Mouse (Mus musculus): Measurements from ENCODE around the gene C1s1.
"Not testable (repeated sequence)": the region's sequence is repeated elsewhere in the genome, so short reads cannot be mapped to it uniquely, and the experiment has no call there.

The C1s1 gene

GRCm38 (mm10) chr6:124542284-124542683 lies at the start of gene C1s1:
TSS of gene C1s1 (minus strand) at chr6:124542359.
- peak; percentile 5 for DNase-seq (ENCODE audit: extremely low spot score)

DNA sequence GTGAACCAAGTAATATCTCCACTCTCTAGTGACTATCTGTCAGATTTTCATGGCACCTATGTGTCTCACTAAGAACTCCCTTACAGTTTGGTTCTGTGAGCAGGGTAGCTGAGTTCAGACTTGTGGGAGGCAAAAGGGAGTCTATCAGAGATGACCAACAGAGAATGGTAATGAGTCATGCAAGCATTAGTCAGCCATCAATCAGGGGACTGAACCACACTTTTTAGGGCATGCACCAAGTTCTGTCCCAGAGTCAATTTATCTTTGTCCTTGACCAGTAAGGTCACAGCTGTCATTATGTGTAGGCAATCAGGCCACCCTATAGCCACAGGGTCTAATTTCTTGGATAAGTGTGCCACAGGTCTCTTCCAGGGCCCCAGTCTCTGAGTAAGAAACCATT lies 46.6 kb upstream of the C1s1 start:
- DNase-seq (ENCODE audit: extremely low spot score) = no peak

DNA sequence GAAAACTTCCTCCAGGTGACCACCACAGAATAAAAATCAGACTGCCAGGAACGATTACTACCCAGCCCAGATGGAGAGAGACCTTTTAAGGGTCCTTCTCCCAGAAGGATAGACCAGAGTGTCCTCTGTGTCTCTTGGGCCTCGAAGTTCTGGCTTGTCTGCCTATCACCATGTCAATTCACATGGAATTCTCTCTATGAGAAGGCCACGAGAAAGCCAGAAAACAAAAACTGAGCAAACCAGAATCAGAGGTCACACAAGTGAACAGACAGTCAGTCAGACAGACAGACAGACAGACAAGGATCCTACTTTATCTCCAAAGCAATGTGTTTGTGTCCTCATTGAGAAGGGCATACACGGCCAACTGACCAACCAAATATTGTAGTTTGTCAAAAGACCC lies 44.1 kb upstream of the C1s1 start:
- DNase-seq (ENCODE audit: extremely low spot score) = no peak

- no peak for DNase-seq (ENCODE audit: extremely low spot score)
Measured at GRCm38 (mm10) chr6:124585761-124586160, 43.6 kb upstream of the C1s1 start.

GRCm38 (mm10) chr6:124584935-124585334 lies 42.8 kb upstream of the C1s1 start:
- DNase-seq (ENCODE audit: extremely low spot score) = no peak

- no peak for DNase-seq (ENCODE audit: extremely low spot score)
Measured at GRCm38 (mm10) chr6:124582231-124582630, 40.1 kb upstream of the C1s1 start.

DNA sequence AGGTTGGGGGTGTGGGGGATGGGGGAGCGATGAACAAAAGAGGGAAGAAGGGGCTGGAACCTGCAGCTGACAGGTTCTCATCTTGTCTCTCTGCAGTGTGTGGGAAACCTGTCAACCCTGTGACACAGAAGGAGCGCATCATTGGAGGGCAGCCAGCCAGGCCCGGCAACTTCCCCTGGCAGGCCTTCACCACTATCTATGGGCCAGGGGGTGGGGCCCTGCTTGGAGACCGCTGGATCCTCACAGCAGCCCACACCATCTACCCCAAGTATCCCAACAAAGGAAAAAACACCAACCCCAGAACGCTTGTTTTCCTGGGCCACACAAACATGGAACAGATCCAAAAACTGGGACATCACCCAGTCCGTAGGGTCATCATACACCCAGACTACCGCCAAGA lies 38.0 kb upstream of the C1s1 start:
- not testable (repeated sequence) for DNase-seq (ENCODE audit: extremely low spot score)

DNA sequence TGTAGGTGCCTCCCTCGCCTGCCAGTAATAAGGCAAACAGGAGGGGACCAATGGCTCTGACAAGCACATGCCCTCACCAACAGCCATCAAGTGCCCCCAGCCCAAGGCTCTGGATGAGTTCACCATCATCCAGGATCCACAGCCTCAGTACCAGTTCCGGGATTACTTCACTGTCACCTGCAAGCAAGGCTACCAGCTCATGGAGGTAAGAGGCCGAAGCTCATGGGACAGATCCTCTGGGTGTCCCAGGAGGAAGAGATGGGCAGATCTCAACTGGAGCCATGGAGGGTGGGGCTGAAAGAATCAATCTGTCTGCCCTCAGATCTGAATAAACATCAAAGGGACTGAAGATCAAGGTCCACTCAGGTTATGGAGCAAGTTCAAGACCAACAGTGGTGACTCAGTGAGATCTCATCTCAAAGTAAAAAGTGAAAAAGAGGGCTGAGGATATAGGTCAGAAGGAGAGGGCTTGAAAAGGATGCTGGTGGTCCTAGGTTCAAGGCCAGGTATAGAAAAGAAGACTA lies 33.1 kb upstream of the C1s1 start:
- DNase-seq (ENCODE audit: extremely low spot score) = not testable (repeated sequence)

- DNase-seq (ENCODE audit: extremely low spot score) = peak; percentile 66
Measured at GRCm38 (mm10) chr6:124570026-124570425, 27.9 kb upstream of the C1s1 start, which contains the start of gene C1rb. TSS of gene C1rb (plus strand) at chr6:124570294.

DNA sequence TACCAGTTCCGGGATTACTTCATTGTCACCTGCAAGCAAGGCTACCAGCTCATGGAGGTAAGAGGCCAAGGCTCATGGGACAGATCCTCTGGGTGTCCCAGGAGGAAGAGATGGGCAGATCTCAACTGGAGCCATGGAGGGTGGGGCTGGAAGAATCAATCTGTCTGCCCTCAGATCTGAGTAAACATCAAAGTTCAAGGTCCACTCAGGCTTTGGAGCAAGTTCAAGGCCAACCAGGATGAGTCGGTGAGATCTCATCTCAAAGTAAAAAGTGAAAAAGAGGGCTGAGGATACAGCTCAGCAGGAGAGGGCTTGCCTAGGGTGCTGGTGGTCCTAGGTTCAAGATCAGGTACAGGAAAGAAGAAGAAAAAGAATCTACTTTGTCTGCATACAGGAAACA lies 19.5 kb upstream of the C1s1 start:
- DNase-seq (ENCODE audit: extremely low spot score) = not testable (repeated sequence)

DNA sequence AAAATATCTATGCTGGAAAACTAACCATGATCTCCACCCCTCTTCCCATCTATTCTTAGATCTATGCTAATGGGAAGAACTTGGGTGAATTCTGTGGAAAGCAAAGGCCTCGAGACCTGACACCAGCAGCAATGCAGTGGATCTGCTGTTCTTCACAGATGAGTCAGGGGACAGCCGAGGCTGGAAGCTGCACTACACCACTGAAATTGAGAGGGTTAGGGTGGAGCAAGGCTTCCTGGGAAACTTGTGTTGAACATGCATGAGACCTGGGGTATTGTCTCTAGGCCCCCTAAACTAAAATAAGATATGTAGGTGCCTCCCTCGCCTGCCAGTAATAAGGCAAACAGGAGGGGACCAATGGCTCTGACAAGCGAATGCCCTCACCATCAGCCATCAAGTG lies 19.0 kb upstream of the C1s1 start:
- not testable (repeated sequence) for DNase-seq (ENCODE audit: extremely low spot score)

GRCm38 (mm10) chr6:124555956-124556355 lies 13.8 kb upstream of the C1s1 start:
- DNase-seq (ENCODE audit: extremely low spot score) = not testable (repeated sequence)

DNA sequence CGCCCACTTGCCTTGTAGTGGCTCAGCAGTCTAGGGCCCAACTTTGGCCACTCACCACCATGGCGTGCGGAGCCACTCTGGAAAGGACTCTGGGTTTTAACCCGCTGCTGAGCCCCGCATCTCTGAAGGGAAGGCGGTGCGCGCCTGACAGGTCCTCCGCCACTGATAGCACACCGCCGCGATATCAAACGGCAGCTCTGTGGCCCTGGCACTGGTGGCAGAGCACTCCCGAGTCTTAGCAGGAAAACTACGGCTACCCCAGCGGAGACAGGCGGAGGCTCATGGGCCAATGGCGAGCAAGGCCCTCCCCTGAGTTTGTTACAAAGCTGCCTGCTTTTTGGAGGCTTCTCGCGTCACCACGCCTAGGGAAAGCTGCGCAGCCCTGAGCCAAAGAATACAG lies 10.6 kb upstream of the C1s1 start:
- DNase-seq (ENCODE audit: extremely low spot score) = no peak

- no peak for DNase-seq (ENCODE audit: extremely low spot score)
Measured at GRCm38 (mm10) chr6:124549023-124549550, 6.9 kb upstream of the C1s1 start.

GRCm38 (mm10) chr6:124547979-124548378 lies 5.8 kb upstream of the C1s1 start:
- not testable (repeated sequence) for DNase-seq (ENCODE audit: extremely low spot score)

DNA sequence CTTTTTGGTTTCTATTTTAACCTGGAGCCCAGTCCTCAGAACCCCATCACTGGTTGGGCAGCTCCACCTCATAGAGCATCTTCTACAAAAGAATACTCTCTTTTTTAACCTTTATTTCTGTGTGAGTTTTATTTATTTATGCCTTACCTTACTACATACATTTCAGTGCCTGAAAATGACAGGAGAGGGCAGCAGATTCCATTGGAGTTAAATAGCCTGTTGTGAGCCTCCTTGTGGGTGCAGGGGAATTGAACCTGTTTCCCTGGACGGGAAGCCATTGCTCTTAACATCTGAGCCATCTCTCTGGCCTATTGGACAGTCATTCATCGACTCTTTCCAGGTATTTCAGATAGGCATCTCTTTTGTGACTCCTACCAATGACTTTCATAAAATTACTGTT lies 3.3 kb upstream of the C1s1 start:
- DNase-seq (ENCODE audit: extremely low spot score) = no peak

- DNase-seq (ENCODE audit: extremely low spot score) = no peak
Measured at GRCm38 (mm10) chr6:124544466-124544865, 2.3 kb upstream of the C1s1 start.

DNA sequence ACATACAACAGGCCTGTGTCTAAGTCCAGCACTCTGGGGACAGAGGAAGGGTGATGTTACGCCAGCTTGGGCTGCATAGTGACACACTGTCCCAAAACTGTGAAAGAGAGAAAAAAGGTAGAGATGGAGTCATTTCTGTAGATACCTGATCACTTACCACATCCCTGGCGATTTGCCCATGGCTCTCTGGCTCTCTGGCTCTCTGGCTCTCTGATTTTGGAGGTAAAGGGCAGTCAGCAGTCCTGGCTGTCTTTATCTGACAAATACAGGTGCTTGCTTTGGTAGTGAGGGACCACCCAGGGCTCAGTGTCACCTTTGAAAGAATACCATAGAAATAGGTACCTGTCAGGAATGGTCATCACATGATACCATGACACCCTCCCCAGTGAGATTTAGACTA lies 983 bp downstream of the C1s1 start:
- DNase-seq (ENCODE audit: extremely low spot score) = not testable (repeated sequence)

DNA sequence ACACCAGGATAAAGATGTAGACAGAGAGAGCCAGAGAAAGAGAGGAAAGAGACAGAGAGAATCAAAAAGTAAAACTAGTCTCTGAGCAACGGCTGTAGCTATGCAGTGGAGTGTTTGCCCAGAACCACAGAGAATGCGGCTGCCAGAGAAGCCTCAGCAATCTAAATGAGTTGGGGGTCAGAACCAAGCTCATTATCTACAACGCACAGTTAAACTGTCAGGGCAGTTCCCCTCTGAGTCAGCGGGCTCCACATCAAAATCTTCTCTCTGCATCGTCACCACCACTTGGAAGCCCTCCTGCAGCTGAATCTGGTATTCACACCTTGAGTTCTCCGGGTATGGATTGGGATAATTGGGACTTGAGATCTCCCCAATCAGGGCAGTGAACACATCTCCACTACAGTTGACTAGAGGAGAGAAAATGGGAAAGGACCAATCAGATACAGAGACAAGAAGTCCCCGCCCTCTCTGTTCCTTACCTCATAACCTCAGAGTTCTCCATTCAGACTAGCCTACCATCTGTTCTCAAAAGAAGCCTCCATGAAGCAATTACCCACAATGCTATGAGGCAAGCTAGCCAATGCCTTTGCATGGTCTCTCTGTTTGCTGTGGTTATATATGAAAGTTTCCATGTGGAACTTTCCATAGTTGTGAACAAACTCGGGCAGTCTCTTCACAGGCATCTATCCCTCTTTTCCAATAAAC lies 5.9 kb downstream of the C1s1 start:
- DNase-seq (ENCODE audit: extremely low spot score) = not testable (repeated sequence)

- no peak for DNase-seq (ENCODE audit: extremely low spot score)
Measured at GRCm38 (mm10) chr6:124531077-124531476, 11.1 kb downstream of the C1s1 start.

GRCm38 (mm10) chr6:124527881-124528280 lies 14.3 kb downstream of the C1s1 start:
- DNase-seq (ENCODE audit: extremely low spot score) = no peak

DNA sequence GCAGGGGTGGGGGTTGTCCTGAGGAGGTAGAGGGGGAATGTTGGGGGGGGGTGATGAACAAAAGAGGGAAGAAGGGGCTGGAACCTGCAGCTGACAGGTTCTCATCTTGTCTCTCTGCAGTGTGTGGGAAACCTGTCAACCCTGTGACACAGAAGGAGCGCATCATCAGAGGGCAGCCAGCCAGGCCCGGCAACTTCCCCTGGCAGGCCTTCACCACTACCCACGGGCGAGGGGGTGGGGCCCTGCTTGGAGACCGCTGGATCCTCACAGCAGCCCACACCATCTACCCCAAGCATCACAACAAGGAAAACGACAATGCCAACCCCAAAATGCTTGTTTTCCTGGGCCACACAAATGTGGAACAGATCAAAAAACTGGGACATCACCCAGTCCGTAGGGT lies 20.1 kb downstream of the C1s1 start:
- not testable (repeated sequence) for DNase-seq (ENCODE audit: extremely low spot score)

- DNase-seq (ENCODE audit: extremely low spot score) = not testable (repeated sequence)
Measured at GRCm38 (mm10) chr6:124517733-124518132, 24.4 kb downstream of the C1s1 start.

Measured in embryo, embryonic 9.5 days (tissue).